Mouse (Mus musculus) CD4-positive, CD25-positive, alpha-beta regulatory T cell, adult 2 months (primary cell): ENCODE data around the gene Eif4ebp2.

Experiments
- DNase-seq: peaks from one replicate; pipeline ENCODE4 v3.0.0-alpha.2; 2012; ENCODE audit warnings: low read depth, low spot score

Eif4ebp2 gene

GRCm38 (mm10) chr10:61418131-61418900, 34.1 kb downstream of the Eif4ebp2 start:
- DNase-seq: peak; percentile 12

DNA sequence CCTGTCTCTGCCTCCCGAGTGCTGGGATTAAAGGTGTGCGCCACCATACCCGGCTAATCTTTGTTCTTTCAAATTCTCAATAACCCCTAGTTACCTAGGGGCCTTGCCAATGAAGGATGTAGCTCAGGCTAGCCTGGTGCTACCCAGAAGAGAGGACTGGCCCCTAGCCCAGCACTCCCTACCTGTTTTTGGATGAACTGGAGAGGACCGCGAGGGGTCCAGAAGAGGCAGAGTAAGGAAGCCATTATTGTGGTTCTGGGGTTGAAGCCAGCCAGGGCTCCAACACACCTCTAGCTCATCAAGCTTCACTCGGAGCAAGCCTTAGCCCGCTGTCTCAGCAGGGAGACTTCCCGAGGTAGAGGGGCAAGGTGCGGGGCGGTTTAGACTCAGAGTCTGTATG, 34.8 kb downstream of the Eif4ebp2 start, which contains the start of gene Nodal:
Gene Nodal (plus strand): TSS at position 301 of the 400 bp plus-strand sequence.
- DNase-seq: no peak

GRCm38 (mm10) chr10:61417046-61417445, 35.4 kb downstream of the Eif4ebp2 start:
- DNase-seq: no peak

- DNase-seq: no peak
These were observed 35.9 kb downstream of the Eif4ebp2 start for GRCm38 (mm10) chr10:61416561-61416960.

DNA sequence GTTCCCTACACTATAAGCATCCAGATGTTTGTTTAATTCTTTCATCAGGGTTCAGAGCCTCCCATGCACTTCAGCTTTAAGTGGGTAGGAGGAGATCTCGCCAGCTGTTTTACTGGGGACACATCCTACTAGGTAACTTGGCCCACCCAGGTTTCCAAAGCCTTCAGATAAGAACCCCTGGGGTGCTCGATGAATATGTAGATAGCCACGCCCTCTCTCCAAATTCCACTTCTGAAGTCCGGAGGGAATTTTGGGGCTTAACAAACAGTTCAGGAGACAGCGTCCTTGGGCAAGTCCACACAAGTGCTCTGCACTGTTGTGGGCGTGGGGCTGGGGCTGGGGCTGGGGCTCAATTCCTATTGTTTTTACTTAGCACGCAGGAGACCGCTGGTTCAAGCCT, 36.6 kb downstream of the Eif4ebp2 start:
- no peak for DNase-seq

DNA sequence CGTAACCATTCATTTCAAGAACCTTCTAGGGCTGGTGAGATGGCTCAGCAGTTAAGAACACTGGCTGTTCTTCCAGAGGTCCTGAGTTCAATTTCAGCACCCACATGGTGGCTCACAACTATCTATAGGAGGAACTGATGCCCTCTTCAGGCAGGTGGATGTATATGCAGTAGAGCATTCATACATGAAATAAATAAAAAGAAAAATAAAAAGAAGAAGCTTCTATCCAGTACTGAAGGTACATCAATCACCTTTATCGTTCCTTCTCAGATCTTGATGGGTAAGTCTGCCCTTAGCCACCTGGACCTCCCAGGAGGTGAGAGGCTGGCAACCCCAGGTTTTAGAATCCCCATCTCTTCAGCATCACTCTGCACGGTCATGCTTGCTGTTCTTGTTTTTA, 37.2 kb downstream of the Eif4ebp2 start:
- DNase-seq: no peak

- DNase-seq: no peak
These were observed 39.4 kb downstream of the Eif4ebp2 start for GRCm38 (mm10) chr10:61412910-61413625.

DNA sequence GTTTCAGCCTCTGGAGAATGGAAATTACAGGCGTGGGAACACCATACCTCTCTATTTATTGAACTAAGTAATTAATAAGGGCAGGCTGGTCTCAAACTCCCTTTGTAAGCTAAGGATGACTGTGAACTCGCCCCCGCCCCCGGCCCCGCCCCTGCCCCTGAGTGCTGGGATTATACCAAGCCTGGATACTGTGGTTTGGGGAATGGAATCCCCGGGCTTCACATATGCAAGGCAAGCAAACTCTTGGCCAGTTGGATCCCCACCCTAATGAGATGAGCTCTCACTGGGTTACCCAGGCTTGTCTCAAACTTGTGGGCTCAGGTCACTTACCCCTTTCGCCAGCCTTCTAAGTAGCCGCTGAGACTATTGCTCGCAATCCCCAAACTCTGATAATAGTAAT, 42.3 kb downstream of the Eif4ebp2 start:
- no peak for DNase-seq

GRCm38 (mm10) chr10:61409776-61410175, 42.7 kb downstream of the Eif4ebp2 start:
- DNase-seq: no peak

DNA sequence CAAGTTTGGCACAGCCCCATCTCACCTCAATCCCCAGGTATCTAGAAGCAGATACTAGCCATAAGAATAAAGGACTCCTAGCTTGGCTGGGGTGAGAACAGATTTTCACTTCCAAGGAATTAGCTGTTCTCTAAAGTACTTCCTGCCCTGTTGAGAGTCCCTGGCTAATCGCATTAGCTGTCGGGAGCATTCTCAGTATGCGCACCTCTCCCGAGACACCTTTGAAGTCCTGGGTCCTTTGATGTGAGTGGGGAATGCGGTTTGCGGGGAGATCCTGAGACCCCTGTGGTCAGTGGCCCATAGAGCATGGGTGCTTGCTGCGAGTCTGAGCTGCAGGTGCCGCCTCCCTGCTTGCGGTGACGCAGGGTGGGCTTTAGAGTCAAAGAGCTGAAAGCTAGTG, 46.5 kb downstream of the Eif4ebp2 start:
- no peak for DNase-seq

DNA sequence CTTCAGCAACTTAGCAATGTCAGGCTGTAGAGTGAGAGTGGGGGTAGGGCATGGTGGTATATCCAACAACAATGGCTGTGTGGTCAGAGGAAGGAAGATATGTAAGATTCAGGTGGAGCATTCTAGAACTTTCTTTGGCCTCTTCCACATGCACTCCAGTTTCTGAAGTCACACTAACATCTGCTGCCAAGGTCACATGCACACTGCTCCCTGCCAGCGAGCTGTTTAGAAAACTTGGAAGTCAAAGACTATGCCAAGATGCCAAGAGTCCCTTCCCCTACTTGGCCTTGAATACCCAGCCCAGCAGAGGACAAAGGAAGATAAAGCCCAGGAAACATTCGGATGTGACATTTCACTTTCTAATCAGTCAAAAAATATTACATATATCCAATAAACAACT, 49.5 kb downstream of the Eif4ebp2 start:
- DNase-seq: no peak

DNA sequence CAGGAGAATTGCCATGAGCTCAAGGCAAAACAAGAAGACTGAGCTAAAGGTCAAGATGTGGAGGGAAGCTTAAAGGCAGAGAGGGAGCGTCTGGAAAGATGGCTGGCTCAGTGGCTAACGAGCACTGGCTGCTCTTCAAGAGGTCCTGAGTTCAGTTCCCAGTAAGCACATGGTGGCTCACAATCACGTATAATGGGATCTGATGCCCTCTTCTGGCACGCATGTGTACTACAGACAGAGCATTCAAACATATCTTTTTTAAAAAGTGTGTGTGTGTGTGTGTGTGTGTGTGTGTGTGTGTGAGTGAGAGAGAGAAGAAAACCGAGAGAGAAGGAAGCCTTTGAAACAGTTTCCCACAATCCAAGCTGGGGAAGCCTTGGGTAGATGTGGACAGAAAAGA, 50.0 kb downstream of the Eif4ebp2 start:
- peak; percentile 33 for DNase-seq

- no peak for DNase-seq
These were observed 52.1 kb downstream of the Eif4ebp2 start for GRCm38 (mm10) chr10:61400407-61400806.

GRCm38 (mm10) chr10:61399156-61399734, 53.2 kb downstream of the Eif4ebp2 start:
- peak; percentile 83 for DNase-seq

DNA sequence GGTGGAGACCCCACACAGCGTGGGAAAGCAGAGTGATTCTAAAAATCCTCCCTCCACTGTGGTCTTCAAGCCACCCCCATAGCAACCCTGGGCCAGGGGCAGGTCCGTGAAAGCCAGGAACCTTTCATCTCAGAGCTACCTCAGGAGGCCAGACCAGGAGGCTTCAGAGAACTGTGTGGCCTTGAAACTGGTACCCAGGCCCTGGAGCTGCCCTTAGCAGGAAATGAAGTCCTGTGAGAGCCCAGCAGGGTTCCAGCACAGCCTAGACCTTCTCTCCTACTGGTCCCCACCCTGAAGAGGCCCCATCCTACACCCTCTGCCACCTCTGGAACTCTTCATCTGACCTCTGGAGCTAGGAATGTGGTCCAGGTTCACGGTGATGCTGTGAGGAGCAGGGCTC, 54.3 kb downstream of the Eif4ebp2 start:
- no peak for DNase-seq

DNA sequence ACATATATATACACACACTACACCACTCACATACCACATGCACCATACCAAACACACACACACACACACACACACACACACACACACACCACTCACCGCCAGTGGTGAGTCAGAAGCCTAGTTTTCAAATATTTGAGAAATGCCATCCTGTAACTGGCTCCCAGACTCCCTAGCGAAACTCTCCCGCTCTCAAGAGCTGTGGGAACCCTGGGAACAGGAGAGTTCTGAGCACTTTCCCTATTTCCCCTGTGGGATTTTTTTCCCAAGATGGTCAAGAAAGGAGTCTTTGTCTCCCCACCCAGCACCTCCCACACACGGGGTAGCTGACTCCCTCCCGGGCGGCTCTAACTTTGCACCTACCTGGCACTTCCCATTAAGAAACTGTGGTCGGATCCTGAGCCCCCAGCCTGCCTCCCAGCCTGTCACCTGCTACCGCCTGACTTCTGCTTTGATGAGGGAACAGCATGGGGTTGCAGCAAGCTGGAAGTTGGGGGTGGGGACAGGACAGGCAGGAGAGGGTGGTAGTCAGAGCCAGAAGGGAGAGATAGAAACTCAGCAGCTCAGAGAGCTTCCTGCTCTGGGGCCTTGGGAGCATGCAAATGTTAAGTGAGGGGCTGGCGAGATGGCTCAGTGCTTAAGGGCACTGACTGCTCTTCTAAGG, 57.9 kb downstream of the Eif4ebp2 start:
- no peak for DNase-seq

- DNase-seq: no peak
These were observed 59.9 kb downstream of the Eif4ebp2 start for GRCm38 (mm10) chr10:61392584-61392983.

DNA sequence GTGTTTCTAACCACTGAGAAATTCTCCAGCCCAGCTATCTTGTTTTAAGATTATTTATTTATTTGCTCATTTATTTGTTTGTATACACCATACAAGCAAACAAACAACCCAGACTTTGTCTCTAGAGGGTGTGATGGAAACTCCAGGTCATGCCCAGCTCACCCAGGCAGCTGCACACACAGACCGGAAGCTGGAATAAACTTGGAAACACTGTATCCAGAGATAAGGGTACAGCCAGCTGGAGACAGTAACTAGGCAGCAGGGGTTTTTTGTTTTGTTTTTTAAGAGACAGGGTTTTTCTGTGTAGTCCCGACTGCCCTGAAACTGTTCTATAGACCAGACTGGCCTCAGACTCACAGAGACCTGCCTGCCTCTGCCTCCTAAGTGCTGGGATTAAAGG, 62.3 kb downstream of the Eif4ebp2 start:
- DNase-seq: no peak

- DNase-seq: no peak
These were observed 63.4 kb downstream of the Eif4ebp2 start for GRCm38 (mm10) chr10:61389020-61389419.

DNA sequence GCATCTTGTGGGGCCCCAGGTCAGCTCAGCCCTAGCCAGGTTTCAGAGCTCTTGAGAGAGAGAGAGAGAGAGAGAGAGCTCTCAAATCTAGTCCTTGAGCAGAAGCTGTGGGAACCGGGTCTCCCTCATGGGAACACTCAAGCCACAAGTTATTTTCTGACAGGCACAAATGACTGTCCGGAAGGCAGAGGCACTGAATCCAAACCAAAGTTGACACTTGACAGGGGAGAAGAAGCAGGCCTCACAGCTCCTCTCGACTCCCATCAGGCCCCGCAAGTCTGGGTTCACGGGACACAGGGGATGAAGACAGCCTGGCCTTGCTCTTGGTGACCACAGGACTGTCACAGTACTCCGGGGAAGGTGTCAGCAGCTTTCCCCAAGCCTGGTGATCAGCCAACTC, 66.2 kb downstream of the Eif4ebp2 start:
- DNase-seq: no peak

GRCm38 (mm10) chr10:61385174-61385573, 67.3 kb downstream of the Eif4ebp2 start:
- no peak for DNase-seq

DNA sequence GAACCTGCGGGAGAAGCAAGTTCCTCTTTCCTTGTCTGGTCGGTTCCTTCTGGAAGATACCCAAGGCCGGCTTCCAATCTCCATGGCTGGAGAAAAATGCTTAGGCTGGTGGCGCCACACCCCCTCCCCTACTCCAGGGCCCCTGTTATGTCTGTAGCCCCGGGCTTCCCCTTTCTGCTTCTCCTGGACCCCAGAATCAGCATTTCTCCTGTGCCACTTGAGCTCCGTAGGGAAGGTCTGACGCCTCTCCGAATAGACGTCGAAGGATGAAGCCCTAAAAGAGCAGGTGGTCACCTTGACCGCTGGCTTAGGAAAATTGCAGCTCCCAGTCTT, 68.8 kb downstream of the Eif4ebp2 start:
- DNase-seq: no peak
